Mouse (Mus musculus) bone marrow macrophage, adult 2 months (primary cell): ENCODE measurements around the gene Txn2.

Experiments used
- CTCF ChIP-seq: IDR thresholded peaks from 2 replicates; pipeline ENCODE4 v1.5.1; 2012; ENCODE audit warnings: low read depth, mild to moderate bottlenecking, low read length, moderate library complexity
- POLR2A ChIP-seq: IDR thresholded peaks from 2 replicates; pipeline ENCODE4 v1.6.1; 2012; ENCODE audit warnings: mild to moderate bottlenecking, low read depth, low read length, borderline replicate concordance

DNA sequence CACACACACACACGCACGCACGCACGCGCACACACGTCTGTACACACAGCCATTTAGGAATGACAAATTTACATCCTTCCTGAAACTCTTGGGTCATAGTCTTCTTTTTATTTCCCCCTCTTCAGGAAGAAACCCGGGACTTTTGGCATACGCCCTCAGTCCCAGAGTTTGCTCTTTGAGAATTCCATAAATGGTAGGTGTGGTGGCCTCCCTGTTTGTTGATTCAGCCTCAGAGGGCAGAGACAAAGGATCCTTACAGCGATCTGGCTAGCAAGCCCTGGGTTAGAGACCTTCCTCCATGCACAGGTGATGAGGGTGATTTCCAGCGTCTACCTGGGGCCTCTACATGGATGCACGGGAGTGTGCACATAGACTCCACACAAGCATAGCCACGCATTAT is 9.4 kb downstream of the Txn2 start:
- TF ChIP-seq CTCF: no peak
- TF ChIP-seq POLR2A: no peak
